Mouse (Mus musculus) intestine, postnatal 0 days (tissue): ENCODE data around the gene Spred3. TPM values are rescaled to one million over a fixed set of nuclear protein-coding genes. Genes with fewer than 3 reads are reported as not detected.
A peak's percentile ranks its signal among the peaks of the same experiment; 100 is the strongest.

Source experiments
- ATAC-seq: fragments of 200-750 bp; cut with Nextera tagmentation; 2 replicates; pipeline ENCODE4 v1.8.0; 2017; ENCODE audit warnings: mild to moderate bottlenecking, moderate TSS enrichment, moderate library complexity
- H3K27ac ChIP-seq: fragments of 300-500 bp; sonication (generic); 2 replicates; pipeline ENCODE4 v1.5.1; 2014; ENCODE audit warnings: mild to moderate bottlenecking, low read depth, low read length, moderate library complexity
- H3K27me3 ChIP-seq: fragments of 300-500 bp; sonication (generic); replicated peaks from 2 replicates; pipeline ENCODE4 v1.6.1; 2014; ENCODE audit warnings: low read length, mixed read lengths; ENCODE audit not compliant: control insufficient read depth, insufficient read depth
- H3K36me3 ChIP-seq: fragments of 300-500 bp; sonication (generic); 2 replicates; pipeline ENCODE4 v1.6.1; 2014; ENCODE audit warnings: mild to moderate bottlenecking, moderate library complexity; ENCODE audit not compliant: control insufficient read depth, insufficient read depth
- H3K4me1 ChIP-seq: fragments of 300-500 bp; sonication (generic); replicated peaks from 2 replicates; pipeline ENCODE4 v1.6.1; 2014; ENCODE audit warnings: antibody characterized with exemption, low read length, mixed read lengths; ENCODE audit not compliant: control insufficient read depth, insufficient read depth
- H3K4me2 ChIP-seq: fragments of 300-500 bp; sonication (generic); replicated peaks from 2 replicates; pipeline ENCODE4 v1.6.1; 2014; ENCODE audit warnings: low read depth, mild to moderate bottlenecking, moderate library complexity
- H3K4me3 ChIP-seq: fragments of 300-500 bp; sonication (generic); 2 replicates; pipeline ENCODE4 v1.5.1; 2014; ENCODE audit warnings: low read depth, low read length
- H3K9ac ChIP-seq: fragments of 300-500 bp; sonication (generic); 2 replicates; pipeline ENCODE4 v1.6.1; 2014; ENCODE audit warnings: mild to moderate bottlenecking, low read depth, low read length
- H3K9me3 ChIP-seq: fragments of 300-500 bp; sonication (generic); 2 replicates; pipeline ENCODE4 v1.6.1; 2016; ENCODE audit warnings: mixed run types; ENCODE audit not compliant: control insufficient read depth
- CTCF ChIP-seq: sonication (generic); IDR thresholded peaks from 2 replicates; pipeline ENCODE4 v1.5.1; 2016; ENCODE audit warnings: low read depth, mild to moderate bottlenecking, control low read depth, antibody characterized with exemption, moderate library complexity
- WGBS: fragments of 180-500 bp; shearing (Covaris S2); extraction: QIAGEN DNeasy Blood & Tissue Kit; methylation state at CpG from one replicate; pipeline ENCODE4 v1.1.7; 2014; 5-methylcytosine and 5-hydroxymethylcytosine counted together
- polyA plus RNA-seq: library from polyadenylated mRNA; unstranded; fragments of >200 nt; fragmentation: Nextera tagmentation; extraction: Ambion mirVana; gene quantifications from 2 replicates; pipeline ENCODE4 v1.2.1, GENCODE M21; 2015

Spred3 gene
- polyA plus RNA-seq, 1 experiment from 2014 or later: 0.52 TPM

GRCm38 (mm10) chr7:29180077-29180853 is 10.1 kb upstream of the Spred3 start, which contains the start of gene Psmd8:
Gene Psmd8, minus strand, starts transcription at chr7:29180701.
- Histone ChIP-seq H3K9ac (peak within 1 kb of the TSS; percentile 89), H3K4me1 (peaks cover 5% of the 10 kb centered on the region; the same call in 1 of the 2 replicates), H3K9me3 (no peaks in the 10 kb centered on the region), H3K27me3 (no peaks in the 10 kb centered on the region), H3K4me3 (peak within 1 kb of the TSS; percentile 84), H3K27ac (peak within 1 kb of the TSS; percentile 46; the same call in 1 of the 2 replicates), H3K36me3 (peaks cover 20% of the 10 kb centered on the region), H3K4me2 (peak within 1 kb of the TSS; percentile 78)
- peak; percentile 95 for ATAC-seq
- 0% methylated on average over 62 of the region's 62 CpGs for WGBS
- peak; percentile 73 for TF ChIP-seq CTCF

- no peak for ATAC-seq
- no peaks in the 10 kb centered on the region for H3K27me3 ChIP-seq
- H3K36me3 ChIP-seq: peaks cover 29% of the 10 kb centered on the region
- H3K9me3 ChIP-seq: no peaks in the 10 kb centered on the region
- peaks cover 5% of the 10 kb centered on the region; the same call in 1 of the 2 replicates for H3K4me1 ChIP-seq
- H3K9ac ChIP-seq: peak overlapping the region; percentile 89
- WGBS: 19% methylated on average over 7 of the region's 7 CpGs
- H3K27ac ChIP-seq: 0 out of 2 replicates have a peak overlapping the region, but pooled peaks have one; percentile 46
- H3K4me3 ChIP-seq: peak overlapping the region; percentile 84
- peak overlapping the region; percentile 78 for H3K4me2 ChIP-seq
- no peak for TF ChIP-seq CTCF
These were observed 9.1 kb upstream of the Spred3 start for GRCm38 (mm10) chr7:29179323-29179722.

- peak; percentile 41 for TF ChIP-seq CTCF
- no peak overlapping the region for H3K9ac ChIP-seq
- H3K4me3 ChIP-seq: no peak overlapping the region
- H3K4me1 ChIP-seq: peaks cover 5% of the 10 kb centered on the region; the same call in 1 of the 2 replicates
- no peak overlapping the region for H3K27ac ChIP-seq
- no peaks in the 10 kb centered on the region for H3K9me3 ChIP-seq
- H3K27me3 ChIP-seq: no peaks in the 10 kb centered on the region
- no peak for ATAC-seq
- WGBS: 88% methylated on average over 4 of the region's 4 CpGs
- no peak overlapping the region for H3K4me2 ChIP-seq
- H3K36me3 ChIP-seq: peaks cover 42% of the 10 kb centered on the region
These were observed 7.9 kb upstream of the Spred3 start for GRCm38 (mm10) chr7:29178106-29178505.

- Histone ChIP-seq H3K4me1 (0 out of 2 replicates have a peak, but pooled peaks cover 4% of the 10 kb centered on the region), H3K27ac (no peak overlapping the region), H3K9ac (no peak overlapping the region), H3K4me3 (no peak overlapping the region), H3K9me3 (no peaks in the 10 kb centered on the region), H3K4me2 (no peak overlapping the region), H3K36me3 (peaks cover 48% of the 10 kb centered on the region), H3K27me3 (peaks cover 27% of the 10 kb centered on the region)
- ATAC-seq: no peak
- no peak for TF ChIP-seq CTCF
- WGBS: 64% methylated on average over 32 of the region's 32 CpGs
These were observed 2.3 kb upstream of the Spred3 start for GRCm38 (mm10) chr7:29172390-29173016.

GRCm38 (mm10) chr7:29171562-29172097 is 1.4 kb upstream of the Spred3 start:
- no peak for ATAC-seq
- whole genome bisulfite sequencing: 8% methylated on average over 34 of the region's 34 CpGs
- Histone ChIP-seq H3K27ac (no peak overlapping the region), H3K4me1 (0 out of 2 replicates have a peak, but pooled peaks cover 4% of the 10 kb centered on the region), H3K27me3 (peaks cover 27% of the 10 kb centered on the region), H3K4me2 (peak overlapping the region; percentile 71), H3K4me3 (peak overlapping the region; percentile 53), H3K9ac (peak overlapping the region; percentile 4), H3K36me3 (peaks cover 41% of the 10 kb centered on the region), H3K9me3 (no peaks in the 10 kb centered on the region)
- TF ChIP-seq CTCF: no peak
